Mouse (Mus musculus) kidney, postnatal 0 days (tissue): ENCODE results near the gene BC030499. TPM values are rescaled to one million over a fixed set of nuclear protein-coding genes. Genes with fewer than 3 reads are reported as not detected.

Source experiments
- ATAC-seq: fragments of 200-750 bp; cut with Nextera tagmentation; replicated peaks from 2 replicates; pipeline ENCODE4 v1.8.0; 2017; ENCODE audit warnings: low read depth, moderate number of reproducible peaks, moderate TSS enrichment, moderate library complexity; ENCODE audit not compliant: low FRiP score
- DNase-seq: peaks from one replicate; pipeline ENCODE4 v3.0.0-alpha.2; 2016; ENCODE audit warnings: low spot score
- H3K27ac ChIP-seq: fragments of 300-500 bp; sonication (generic); 2 replicates; pipeline ENCODE4 v1.5.1; 2014; ENCODE audit warnings: mild to moderate bottlenecking
- H3K27me3 ChIP-seq: fragments of 300-500 bp; sonication (generic); 2 replicates; pipeline ENCODE4 v1.6.1; 2014; ENCODE audit warnings: low read length, mixed read lengths; ENCODE audit not compliant: insufficient read depth
- H3K36me3 ChIP-seq: fragments of 300-500 bp; sonication (generic); 2 replicates; pipeline ENCODE4 v1.6.1; 2014; ENCODE audit warnings: low read length, mixed read lengths; ENCODE audit not compliant: insufficient read depth
- H3K4me1 ChIP-seq: fragments of 300-500 bp; sonication (generic); replicated peaks from 2 replicates; pipeline ENCODE4 v1.6.1; 2014; ENCODE audit warnings: antibody characterized with exemption, low read length, mixed read lengths; ENCODE audit not compliant: insufficient read depth
- H3K4me2 ChIP-seq: fragments of 300-500 bp; sonication (generic); 2 replicates; pipeline ENCODE4 v1.6.1; 2014; ENCODE audit warnings: mild to moderate bottlenecking, low read length, moderate library complexity, mixed read lengths
- H3K4me3 ChIP-seq: fragments of 300-500 bp; sonication (generic); replicated peaks from 2 replicates; pipeline ENCODE4 v1.5.1; 2014; ENCODE audit warnings: low read depth, low read length
- H3K9ac ChIP-seq: fragments of 300-500 bp; sonication (generic); 2 replicates; pipeline ENCODE4 v1.6.1; 2014; ENCODE audit warnings: low read depth, low read length
- H3K9me3 ChIP-seq: fragments of 300-500 bp; sonication (generic); replicated peaks from 2 replicates; pipeline ENCODE4 v1.6.1; 2016; ENCODE audit warnings: low read length, inconsistent platforms, mixed read lengths
- CTCF ChIP-seq: IDR thresholded peaks from 2 replicates; pipeline ENCODE4 v1.5.1; 2016; ENCODE audit warnings: antibody characterized with exemption, low read depth, mild to moderate bottlenecking, moderate library complexity
- WGBS: fragments of 180-500 bp; shearing (Covaris S2); extraction: QIAGEN DNeasy Blood & Tissue Kit; methylation state at CpG from one replicate; pipeline ENCODE4 v1.1.7; 2014; 5-methylcytosine and 5-hydroxymethylcytosine counted together
- polyA plus RNA-seq: library from polyadenylated mRNA; unstranded; fragments of >200 nt; fragmentation: Nextera tagmentation; extraction: Ambion mirVana; gene quantifications from 2 replicates; pipeline ENCODE4 v1.2.1, GENCODE M21; 2015

BC030499 gene
- polyA plus RNA-seq, 1 experiment from 2014 or later = not detected

DNA sequence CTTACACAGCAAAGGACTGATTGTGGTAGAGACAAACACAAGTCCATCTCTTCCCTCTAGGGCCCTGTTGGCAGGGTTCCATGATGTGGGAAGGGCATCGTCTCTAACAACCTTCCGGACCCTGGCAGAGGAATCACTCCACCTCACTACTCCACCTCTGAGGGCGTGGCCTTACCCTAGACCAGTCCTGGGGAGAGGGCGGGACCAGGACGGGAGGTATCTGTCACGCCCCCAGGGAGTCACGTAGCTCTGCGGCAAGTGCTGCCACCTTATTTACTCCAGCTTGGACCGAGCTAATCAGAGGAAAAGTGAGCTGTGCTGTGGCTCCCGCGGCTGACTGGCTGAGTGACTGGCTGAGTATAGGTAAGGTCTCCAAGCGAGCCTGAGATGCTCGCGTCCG, 32.2 kb downstream of the BC030499 start, which contains the start of gene Aldoc:
Aldoc (plus strand) TSS at position 109 of the 400 bp plus-strand sequence.
- H3K4me2 ChIP-seq = peak within 1 kb of the TSS; percentile 41
- 0 out of 2 replicates have a peak within 1 kb of the TSS, but pooled peaks have one; percentile 5 for H3K4me3 ChIP-seq
- H3K27ac ChIP-seq = no peak within 1 kb of the TSS
- ATAC-seq (peak; percentile 96), DNase-seq (peak; percentile 90)
- H3K27me3 ChIP-seq = no peaks in the 10 kb centered on the region
- H3K9me3 ChIP-seq = no peaks in the 10 kb centered on the region
- 0 out of 2 replicates have a peak, but pooled peaks cover 3% of the 10 kb centered on the region for H3K4me1 ChIP-seq
- no peak within 1 kb of the TSS for H3K9ac ChIP-seq
- peaks cover 10% of the 10 kb centered on the region for H3K36me3 ChIP-seq
- TF ChIP-seq CTCF = no peak
- 4% methylated on average over 15 of the region's 15 CpGs for WGBS

DNA sequence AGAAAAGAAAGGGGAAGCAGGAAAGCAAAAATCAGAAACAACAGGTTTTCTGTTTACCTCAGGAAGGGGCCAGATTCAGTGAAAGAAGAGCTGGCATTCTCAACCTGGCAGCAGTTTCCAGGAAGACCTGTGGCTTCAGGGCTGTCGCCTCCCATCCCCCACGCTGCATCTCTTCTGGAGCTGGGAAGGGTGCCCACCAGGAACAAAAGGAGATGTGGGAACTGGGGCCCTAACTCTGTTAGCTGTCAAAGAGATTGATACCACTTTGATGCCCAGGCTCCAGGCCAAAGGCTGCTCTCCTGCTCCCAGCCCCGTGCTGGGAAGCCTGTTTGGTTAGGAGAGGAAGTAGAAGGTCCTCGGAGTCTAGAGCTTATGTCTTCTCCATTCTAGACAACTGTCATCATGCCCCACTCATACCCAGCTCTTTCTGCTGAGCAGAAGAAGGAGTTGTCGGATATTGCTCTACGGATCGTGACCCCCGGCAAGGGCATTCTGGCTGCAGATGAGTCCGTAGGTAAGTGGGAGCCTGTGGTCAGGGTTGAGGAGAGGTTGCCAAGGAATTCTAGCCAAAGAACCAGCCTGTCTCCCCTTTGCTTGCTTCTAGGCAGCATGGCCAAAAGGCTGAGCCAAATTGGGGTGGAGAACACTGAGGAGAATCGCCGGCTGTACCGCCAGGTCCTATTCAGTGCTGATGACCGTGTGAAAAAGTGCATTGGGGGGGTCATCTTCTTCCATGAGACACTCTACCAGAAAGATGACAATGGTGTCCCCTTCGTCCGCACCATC, 33.6 kb downstream of the BC030499 start:
- no peak for TF ChIP-seq CTCF

DNA sequence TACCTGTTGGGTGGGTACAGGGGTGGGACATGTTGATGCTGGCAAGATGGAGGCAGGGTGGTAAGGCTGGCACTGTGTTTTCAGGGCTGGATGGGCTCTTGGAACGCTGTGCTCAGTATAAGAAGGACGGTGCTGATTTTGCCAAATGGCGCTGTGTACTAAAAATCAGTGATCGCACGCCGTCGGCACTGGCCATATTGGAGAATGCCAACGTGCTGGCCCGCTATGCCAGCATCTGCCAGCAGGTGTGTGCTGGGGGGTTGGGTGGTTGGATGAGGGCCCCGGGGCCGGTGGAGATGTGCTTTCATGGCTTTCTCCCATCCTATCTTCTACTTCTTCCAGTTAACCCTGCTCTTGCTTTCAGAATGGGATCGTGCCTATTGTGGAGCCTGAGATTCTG, 34.3 kb downstream of the BC030499 start:
- H3K4me2 ChIP-seq = no peak overlapping the region

More for the DNA sequence above, 33.6 kb downstream of the BC030499 start:
- Histone ChIP-seq H3K4me2 (no peak overlapping the region), H3K4me3 (no peak overlapping the region), H3K36me3 (peaks cover 10% of the 10 kb centered on the region), H3K4me1 (0 out of 2 replicates have a peak, but pooled peaks cover 6% of the 10 kb centered on the region), H3K27ac (no peak overlapping the region), H3K27me3 (no peaks in the 10 kb centered on the region), H3K9me3 (no peaks in the 10 kb centered on the region), H3K9ac (no peak overlapping the region)
- DNase-seq = no peak
- 84% methylated on average over 15 of the region's 15 CpGs for WGBS
- no peak for ATAC-seq

DNA sequence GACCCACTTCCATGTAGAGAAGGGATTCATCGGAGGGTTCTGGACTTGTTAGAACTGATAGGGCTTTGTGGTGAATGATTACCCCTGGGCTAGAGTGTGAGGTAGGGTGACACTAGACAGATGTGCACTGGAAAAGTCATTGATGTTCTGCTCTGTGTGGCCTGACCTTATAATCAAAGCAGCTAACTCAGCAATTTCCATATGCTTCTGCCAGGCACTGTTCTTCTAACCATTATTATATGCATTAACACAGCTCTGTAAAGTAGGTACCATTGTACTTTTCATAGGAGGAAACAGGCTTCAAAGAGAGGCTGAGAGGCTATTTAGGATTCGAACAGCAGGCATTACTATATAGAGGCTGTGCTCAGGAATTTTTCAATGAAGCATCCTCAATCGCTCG, 36.6 kb downstream of the BC030499 start:
- Histone ChIP-seq H3K4me1 (0 out of 2 replicates have a peak, but pooled peaks cover 7% of the 10 kb centered on the region), H3K36me3 (peaks cover 2% of the 10 kb centered on the region; the same call in 1 of the 2 replicates), H3K4me2 (no peak overlapping the region), H3K4me3 (no peak overlapping the region), H3K9ac (no peak overlapping the region), H3K9me3 (no peaks in the 10 kb centered on the region), H3K27ac (no peak overlapping the region), H3K27me3 (no peaks in the 10 kb centered on the region)
- DNase-seq (no peak), ATAC-seq (no peak)
- WGBS = 93% methylated on average over 4 of the region's 4 CpGs
- no peak for TF ChIP-seq CTCF

More for the DNA sequence above, 34.3 kb downstream of the BC030499 start:
- WGBS = 95% methylated on average over 12 of the region's 12 CpGs
- H3K36me3 ChIP-seq = peaks cover 8% of the 10 kb centered on the region
- ATAC-seq (no peak), DNase-seq (no peak)
- H3K27me3 ChIP-seq = no peaks in the 10 kb centered on the region
- H3K9me3 ChIP-seq = no peaks in the 10 kb centered on the region
- no peak overlapping the region for H3K9ac ChIP-seq
- H3K4me1 ChIP-seq = 0 out of 2 replicates have a peak, but pooled peaks cover 7% of the 10 kb centered on the region
- H3K27ac ChIP-seq = no peak overlapping the region
- no peak for TF ChIP-seq CTCF
- no peak overlapping the region for H3K4me3 ChIP-seq

DNA sequence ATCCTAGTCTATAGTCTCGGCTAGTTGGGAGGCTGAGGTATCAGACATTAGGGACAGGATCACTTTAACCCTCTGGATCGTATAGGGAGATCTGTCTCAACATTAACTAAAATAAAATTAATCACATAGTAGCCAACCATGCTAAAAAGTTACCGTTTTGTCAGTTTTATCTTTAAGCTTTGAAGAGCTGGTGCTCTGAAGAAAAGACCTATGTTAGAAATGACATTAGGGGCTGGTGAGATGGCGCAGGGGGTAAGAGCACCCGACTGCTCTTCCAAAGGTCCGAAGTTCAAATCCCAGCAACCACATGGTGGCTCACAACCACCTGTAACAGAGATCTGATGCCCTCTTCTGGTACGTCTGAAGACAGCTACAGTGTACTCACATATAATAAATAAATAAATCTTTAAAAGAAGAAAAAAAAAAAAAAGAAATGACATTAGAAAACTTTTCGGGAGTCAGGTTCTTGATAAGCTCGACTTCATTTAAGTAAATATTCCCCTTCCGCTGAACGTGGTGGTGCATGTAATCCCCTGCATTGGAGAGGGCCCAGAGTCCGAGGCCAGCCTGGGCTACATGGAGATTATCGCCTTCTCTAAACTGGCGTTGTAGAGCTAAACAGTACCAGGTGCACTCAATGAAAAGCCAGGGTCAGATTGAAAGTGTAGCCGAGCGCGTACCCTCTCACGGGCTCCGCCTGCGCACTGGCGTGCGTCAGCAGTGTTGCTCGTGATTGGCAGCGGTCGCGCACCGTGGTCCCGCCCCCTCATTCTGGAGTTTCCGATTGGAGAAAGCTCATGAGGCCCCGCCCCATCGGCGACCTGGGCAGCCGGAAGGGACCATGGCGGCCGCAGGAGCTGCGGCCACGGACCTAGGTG, 37.2 kb downstream of the BC030499 start, which contains the start of gene Pigs:
Pigs (plus strand) TSS at position 782 of the 878 bp plus-strand sequence.
- Histone ChIP-seq H3K27ac (peak within 1 kb of the TSS; percentile 58; the same call in 1 of the 2 replicates), H3K36me3 (peaks cover 2% of the 10 kb centered on the region; the same call in 1 of the 2 replicates), H3K9ac (peak within 1 kb of the TSS; percentile 73), H3K4me1 (0 out of 2 replicates have a peak, but pooled peaks cover 3% of the 10 kb centered on the region), H3K4me3 (peak within 1 kb of the TSS; percentile 86), H3K4me2 (peak within 1 kb of the TSS; percentile 81), H3K9me3 (no peaks in the 10 kb centered on the region), H3K27me3 (no peaks in the 10 kb centered on the region)
- peak; percentile 97 for DNase-seq
- TF ChIP-seq CTCF = peak; percentile 33
- WGBS = 11% methylated on average over 37 of the region's 37 CpGs
- ATAC-seq = peak; percentile 93
